Mouse (Mus musculus): ENCODE data around the gene Ets1. TPM values are rescaled to one million over a fixed set of nuclear protein-coding genes. Genes with fewer than 3 reads are reported as not detected.

The Ets1 gene
- polyA plus RNA-seq, 1 experiment = 1.1 TPM

- no peak for TF ChIP-seq CTCF (IDR thresholded peaks at IDR 0.05; ENCODE audit: control insufficient read depth, insufficient read depth, insufficient replicate concordance, low read depth, low read length)
- TF ChIP-seq POLR2A (IDR thresholded peaks at IDR 0.05; ENCODE audit: control insufficient read depth, low read depth, low read length) = no peak
- H3K4me1 ChIP-seq (ENCODE audit: control insufficient read depth, insufficient read depth, low read length) = no peaks in the 10 kb centered on the region
- no peaks in the 10 kb centered on the region for H3K27me3 ChIP-seq (ENCODE audit: control insufficient read depth, insufficient read depth, low read length)
- no peak overlapping the region for H3K4me3 ChIP-seq (ENCODE audit: control insufficient read depth, low read depth, low read length)
- no peak overlapping the region for H3K27ac ChIP-seq (ENCODE audit: control insufficient read depth, insufficient read depth, low read depth, low read length)
- H3K36me3 ChIP-seq (ENCODE audit: control insufficient read depth, insufficient read depth, low read length) = no peaks in the 10 kb centered on the region
Observed at GRCm38 (mm10) chr9:32616516-32617429, 19.2 kb upstream of the Ets1 start.

- Histone ChIP-seq H3K27me3 (ENCODE audit: control insufficient read depth, insufficient read depth, low read length) (no peaks in the 10 kb centered on the region), H3K4me3 (ENCODE audit: control insufficient read depth, low read depth, low read length) (no peak overlapping the region), H3K27ac (ENCODE audit: control insufficient read depth, insufficient read depth, low read depth, low read length) (no peak overlapping the region), H3K4me1 (ENCODE audit: control insufficient read depth, insufficient read depth, low read length) (no peaks in the 10 kb centered on the region), H3K36me3 (ENCODE audit: control insufficient read depth, insufficient read depth, low read length) (no peaks in the 10 kb centered on the region)
- no peak for TF ChIP-seq CTCF (IDR thresholded peaks at IDR 0.05; ENCODE audit: control insufficient read depth, insufficient read depth, insufficient replicate concordance, low read depth, low read length)
- TF ChIP-seq POLR2A (IDR thresholded peaks at IDR 0.05; ENCODE audit: control insufficient read depth, low read depth, low read length) = no peak
Observed at GRCm38 (mm10) chr9:32617430-32617768, 18.6 kb upstream of the Ets1 start.

GRCm38 (mm10) chr9:32618544-32619120 is 17.4 kb upstream of the Ets1 start:
- no peaks in the 10 kb centered on the region for H3K27me3 ChIP-seq (ENCODE audit: control insufficient read depth, insufficient read depth, low read length)
- H3K36me3 ChIP-seq (ENCODE audit: control insufficient read depth, insufficient read depth, low read length) = no peaks in the 10 kb centered on the region
- TF ChIP-seq POLR2A (IDR thresholded peaks at IDR 0.05; ENCODE audit: control insufficient read depth, low read depth, low read length) (no peak), CTCF (IDR thresholded peaks at IDR 0.05; ENCODE audit: control insufficient read depth, insufficient read depth, insufficient replicate concordance, low read depth, low read length) (no peak)

GRCm38 (mm10) chr9:32619661-32620060 is 16.4 kb upstream of the Ets1 start:
- Histone ChIP-seq H3K27me3 (ENCODE audit: control insufficient read depth, insufficient read depth, low read length) (no peaks in the 10 kb centered on the region), H3K27ac (ENCODE audit: control insufficient read depth, insufficient read depth, low read depth, low read length) (no peak overlapping the region), H3K4me1 (ENCODE audit: control insufficient read depth, insufficient read depth, low read length) (no peaks in the 10 kb centered on the region), H3K4me3 (ENCODE audit: control insufficient read depth, low read depth, low read length) (no peak overlapping the region), H3K36me3 (ENCODE audit: control insufficient read depth, insufficient read depth, low read length) (no peaks in the 10 kb centered on the region)
- TF ChIP-seq CTCF (IDR thresholded peaks at IDR 0.05; ENCODE audit: control insufficient read depth, insufficient read depth, insufficient replicate concordance, low read depth, low read length) (no peak), POLR2A (IDR thresholded peaks at IDR 0.05; ENCODE audit: control insufficient read depth, low read depth, low read length) (no peak)

More at GRCm38 (mm10) chr9:32618544-32619120, 17.4 kb upstream of the Ets1 start:
- H3K4me1 ChIP-seq (ENCODE audit: control insufficient read depth, insufficient read depth, low read length) = no peaks in the 10 kb centered on the region
- H3K27ac ChIP-seq (ENCODE audit: control insufficient read depth, insufficient read depth, low read depth, low read length) = no peak overlapping the region
- no peak overlapping the region for H3K4me3 ChIP-seq (ENCODE audit: control insufficient read depth, low read depth, low read length)

- H3K4me3 ChIP-seq (ENCODE audit: control insufficient read depth, low read depth, low read length) = no peak overlapping the region
- no peak for TF ChIP-seq CTCF (IDR thresholded peaks at IDR 0.05; ENCODE audit: control insufficient read depth, insufficient read depth, insufficient replicate concordance, low read depth, low read length)
- TF ChIP-seq POLR2A (IDR thresholded peaks at IDR 0.05; ENCODE audit: control insufficient read depth, low read depth, low read length) = no peak
- no peak overlapping the region for H3K27ac ChIP-seq (ENCODE audit: control insufficient read depth, insufficient read depth, low read depth, low read length)
- H3K27me3 ChIP-seq (ENCODE audit: control insufficient read depth, insufficient read depth, low read length) = no peaks in the 10 kb centered on the region
- H3K36me3 ChIP-seq (ENCODE audit: control insufficient read depth, insufficient read depth, low read length) = no peaks in the 10 kb centered on the region
- H3K4me1 ChIP-seq (ENCODE audit: control insufficient read depth, insufficient read depth, low read length) = no peaks in the 10 kb centered on the region
Observed at GRCm38 (mm10) chr9:32620446-32620845, 15.6 kb upstream of the Ets1 start.

- TF ChIP-seq CTCF (IDR thresholded peaks at IDR 0.05; ENCODE audit: control insufficient read depth, insufficient read depth, insufficient replicate concordance, low read depth, low read length) = no peak
- no peak for TF ChIP-seq POLR2A (IDR thresholded peaks at IDR 0.05; ENCODE audit: control insufficient read depth, low read depth, low read length)
- Histone ChIP-seq H3K4me1 (ENCODE audit: control insufficient read depth, insufficient read depth, low read length) (no peaks in the 10 kb centered on the region), H3K36me3 (ENCODE audit: control insufficient read depth, insufficient read depth, low read length) (no peaks in the 10 kb centered on the region), H3K4me3 (ENCODE audit: control insufficient read depth, low read depth, low read length) (no peak overlapping the region), H3K27me3 (ENCODE audit: control insufficient read depth, insufficient read depth, low read length) (no peaks in the 10 kb centered on the region), H3K27ac (ENCODE audit: control insufficient read depth, insufficient read depth, low read depth, low read length) (no peak overlapping the region)
Observed at GRCm38 (mm10) chr9:32629385-32629981, 6.5 kb upstream of the Ets1 start.

- Histone ChIP-seq H3K27me3 (ENCODE audit: control insufficient read depth, insufficient read depth, low read length) (no peaks in the 10 kb centered on the region), H3K4me3 (ENCODE audit: control insufficient read depth, low read depth, low read length) (no peak overlapping the region), H3K4me1 (ENCODE audit: control insufficient read depth, insufficient read depth, low read length) (no peaks in the 10 kb centered on the region), H3K36me3 (ENCODE audit: control insufficient read depth, insufficient read depth, low read length) (no peaks in the 10 kb centered on the region), H3K27ac (ENCODE audit: control insufficient read depth, insufficient read depth, low read depth, low read length) (no peak overlapping the region)
- TF ChIP-seq POLR2A (IDR thresholded peaks at IDR 0.05; ENCODE audit: control insufficient read depth, low read depth, low read length) = no peak
- no peak for TF ChIP-seq CTCF (IDR thresholded peaks at IDR 0.05; ENCODE audit: control insufficient read depth, insufficient read depth, insufficient replicate concordance, low read depth, low read length)
Observed at GRCm38 (mm10) chr9:32631341-32631740, 4.7 kb upstream of the Ets1 start.

All from testis, adult 2 months (tissue).